Mouse (Mus musculus): ENCODE data around the gene Ank3.

Ank3 gene

DNA sequence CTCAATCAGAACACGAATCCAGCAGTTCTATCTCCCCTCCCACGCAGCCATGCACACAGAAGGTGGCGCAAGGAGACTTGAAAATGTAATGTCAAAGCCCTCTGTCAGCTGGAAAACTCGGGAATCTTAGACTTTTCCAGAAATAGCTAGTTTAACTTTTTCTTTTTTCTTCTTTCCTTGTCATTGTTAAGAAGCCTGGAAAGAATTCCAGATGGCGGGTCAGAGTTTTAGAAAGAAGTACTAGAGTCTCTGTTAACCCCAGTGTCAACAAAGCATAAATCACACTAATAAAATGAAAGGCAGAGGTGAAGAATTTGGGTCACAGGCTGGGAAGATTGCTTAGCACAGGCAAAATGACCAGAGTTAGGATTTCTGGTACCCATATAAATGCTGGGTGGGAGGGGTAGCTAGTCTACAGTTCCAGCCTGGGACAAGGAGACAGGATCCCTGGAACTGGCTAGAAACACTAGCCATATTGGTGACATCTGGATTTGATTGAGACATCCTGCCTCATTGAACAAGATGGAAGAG, 340.2 kb downstream of the Ank3 start:
- TF ChIP-seq CTCF (conservative IDR thresholded peaks at IDR 0.05; ENCODE audit: low read length) = no peak
- no peak for TF ChIP-seq NANOG (IDR thresholded peaks at IDR 0.05; ENCODE audit: borderline replicate concordance, low read length)
- TF ChIP-seq POU5F1 (IDR thresholded peaks at IDR 0.05; ENCODE audit: borderline replicate concordance, low read length) = no peak
- Histone ChIP-seq H3K36me3 (ENCODE audit: insufficient read depth, low read length) (no peaks in the 10 kb centered on the region), H3K4me1 (replicated peaks; ENCODE audit: low read depth, low read length) (no peaks in the 10 kb centered on the region), H3K4me3 (replicated peaks; ENCODE audit: low read length) (no peak overlapping the region), H3K27me3 (ENCODE audit: insufficient read depth, low read length) (no peaks in the 10 kb centered on the region), H3K9me3 (ENCODE audit: low read length) (no peaks in the 10 kb centered on the region)

DNA sequence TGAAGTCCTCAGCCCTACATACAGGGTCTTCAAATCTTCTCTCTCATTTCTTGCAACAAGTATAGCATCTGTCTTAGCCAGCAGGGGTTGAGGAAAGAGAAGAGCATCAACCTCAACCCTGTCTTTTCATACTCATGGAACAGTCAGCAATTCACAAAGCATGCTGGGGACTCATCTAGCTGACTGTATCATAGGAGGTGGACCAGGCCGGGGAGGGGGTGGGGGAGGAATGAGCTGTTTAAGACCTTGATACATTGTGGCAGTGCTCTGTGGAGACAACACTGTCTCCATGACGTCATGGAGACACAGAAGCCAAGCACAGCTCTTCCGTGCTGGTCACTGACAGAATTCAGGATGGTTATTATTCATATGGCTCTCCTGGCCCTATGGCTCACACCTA, 344.0 kb downstream of the Ank3 start:
- Histone ChIP-seq H3K4me3 (replicated peaks; ENCODE audit: low read length) (no peak overlapping the region), H3K27me3 (ENCODE audit: insufficient read depth, low read length) (no peaks in the 10 kb centered on the region), H3K36me3 (ENCODE audit: insufficient read depth, low read length) (no peaks in the 10 kb centered on the region), H3K9me3 (ENCODE audit: low read length) (no peaks in the 10 kb centered on the region), H3K4me1 (replicated peaks; ENCODE audit: low read depth, low read length) (no peaks in the 10 kb centered on the region)
- TF ChIP-seq NANOG (IDR thresholded peaks at IDR 0.05; ENCODE audit: borderline replicate concordance, low read length) (no peak), CTCF (conservative IDR thresholded peaks at IDR 0.05; ENCODE audit: low read length) (no peak), POU5F1 (IDR thresholded peaks at IDR 0.05; ENCODE audit: borderline replicate concordance, low read length) (no peak)

DNA sequence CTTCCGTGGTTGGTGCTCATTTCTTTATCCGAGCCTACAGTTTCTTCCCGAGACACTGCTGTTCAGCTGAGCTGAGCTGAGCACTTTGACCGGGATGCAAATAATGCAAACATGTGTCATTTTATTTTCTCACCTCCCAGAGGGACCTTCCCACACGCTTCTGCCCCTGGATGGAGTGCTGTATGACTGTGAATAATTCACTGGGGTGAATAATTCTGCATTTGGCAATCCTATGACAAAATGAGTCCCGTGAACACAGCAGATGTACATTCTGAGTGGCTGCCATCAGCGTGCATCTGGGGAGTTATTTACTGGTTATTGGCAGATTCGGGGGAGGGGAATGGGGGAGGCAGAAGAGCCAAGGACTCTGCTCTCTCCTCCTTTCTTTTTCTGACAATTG, 345.6 kb downstream of the Ank3 start:
- Histone ChIP-seq H3K27me3 (ENCODE audit: insufficient read depth, low read length) (no peaks in the 10 kb centered on the region), H3K4me1 (replicated peaks; ENCODE audit: low read depth, low read length) (no peaks in the 10 kb centered on the region), H3K9me3 (ENCODE audit: low read length) (no peaks in the 10 kb centered on the region), H3K4me3 (replicated peaks; ENCODE audit: low read length) (no peak overlapping the region), H3K36me3 (ENCODE audit: insufficient read depth, low read length) (no peaks in the 10 kb centered on the region)
- TF ChIP-seq CTCF (conservative IDR thresholded peaks at IDR 0.05; ENCODE audit: low read length) = no peak
- no peak for TF ChIP-seq NANOG (IDR thresholded peaks at IDR 0.05; ENCODE audit: borderline replicate concordance, low read length)
- TF ChIP-seq POU5F1 (IDR thresholded peaks at IDR 0.05; ENCODE audit: borderline replicate concordance, low read length) = no peak

DNA sequence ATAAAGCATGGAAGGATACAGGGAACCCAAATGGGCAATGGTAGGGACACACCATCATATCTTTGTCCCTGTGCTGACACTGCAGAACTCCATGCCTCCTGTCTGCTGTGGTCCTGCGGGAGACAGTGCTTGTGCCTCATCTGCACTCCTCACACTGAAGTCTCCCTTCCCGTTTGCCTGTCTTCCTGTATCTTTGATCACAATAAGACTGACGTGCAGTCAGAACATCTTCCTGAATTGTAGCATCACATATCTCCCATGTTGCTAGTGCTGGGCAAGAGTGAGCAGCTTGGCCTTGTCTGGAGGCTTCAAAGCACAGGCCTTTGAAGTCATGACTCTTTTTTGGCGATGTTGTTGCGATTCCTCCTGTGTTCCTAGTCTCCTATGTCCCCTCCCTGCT, 346.3 kb downstream of the Ank3 start:
- H3K36me3 ChIP-seq (ENCODE audit: insufficient read depth, low read length) = no peaks in the 10 kb centered on the region
- H3K9me3 ChIP-seq (ENCODE audit: low read length) = no peaks in the 10 kb centered on the region
- H3K4me3 ChIP-seq (replicated peaks; ENCODE audit: low read length) = no peak overlapping the region
- TF ChIP-seq CTCF (conservative IDR thresholded peaks at IDR 0.05; ENCODE audit: low read length) (no peak), POU5F1 (IDR thresholded peaks at IDR 0.05; ENCODE audit: borderline replicate concordance, low read length) (no peak), NANOG (IDR thresholded peaks at IDR 0.05; ENCODE audit: borderline replicate concordance, low read length) (no peak)
- H3K27me3 ChIP-seq (ENCODE audit: insufficient read depth, low read length) = no peaks in the 10 kb centered on the region
- no peaks in the 10 kb centered on the region for H3K4me1 ChIP-seq (replicated peaks; ENCODE audit: low read depth, low read length)

DNA sequence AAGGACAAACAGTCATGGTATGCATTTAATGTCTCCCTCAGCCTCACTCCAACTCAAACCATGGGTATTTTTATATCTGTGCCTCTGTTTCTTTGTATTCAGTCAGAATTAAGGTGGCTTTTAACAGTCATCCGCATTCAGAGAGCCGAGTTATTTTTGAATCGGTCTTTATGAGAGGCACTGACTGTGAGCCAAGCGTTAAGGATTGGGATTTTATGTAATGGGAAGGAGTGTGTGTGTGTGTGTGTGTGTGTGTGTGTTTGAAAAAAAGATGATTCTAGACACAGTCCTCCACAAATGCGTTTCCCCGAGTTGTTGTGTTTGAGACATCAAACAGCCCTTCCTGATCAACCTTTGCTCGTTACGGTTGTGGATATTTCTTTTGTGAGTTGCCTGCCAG, 347.7 kb downstream of the Ank3 start:
- H3K27me3 ChIP-seq (ENCODE audit: insufficient read depth, low read length) = no peaks in the 10 kb centered on the region
- no peaks in the 10 kb centered on the region for H3K36me3 ChIP-seq (ENCODE audit: insufficient read depth, low read length)
- TF ChIP-seq NANOG (IDR thresholded peaks at IDR 0.05; ENCODE audit: borderline replicate concordance, low read length) = no peak
- no peak for TF ChIP-seq CTCF (conservative IDR thresholded peaks at IDR 0.05; ENCODE audit: low read length)
- TF ChIP-seq POU5F1 (IDR thresholded peaks at IDR 0.05; ENCODE audit: borderline replicate concordance, low read length) = no peak

DNA sequence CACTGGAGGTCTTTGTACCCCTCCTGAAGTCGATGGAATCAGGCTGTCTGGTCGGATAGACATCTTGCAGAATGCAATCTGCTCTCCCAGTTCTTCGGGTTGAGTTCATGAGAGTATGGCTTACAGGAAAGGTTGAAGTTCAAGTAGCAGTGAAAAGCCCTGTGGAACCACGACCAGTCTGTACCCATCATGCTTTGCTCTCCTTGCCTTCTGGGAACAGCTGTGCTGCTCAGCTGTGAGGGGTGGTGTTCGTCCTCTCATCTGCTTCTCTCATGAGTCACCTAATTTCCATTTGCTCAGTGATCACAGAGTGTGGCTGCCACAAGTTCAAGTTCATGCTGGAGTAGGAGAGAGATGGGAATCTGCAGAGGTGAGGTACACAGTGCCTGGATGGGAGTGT, 348.2 kb downstream of the Ank3 start:
- H3K9me3 ChIP-seq (ENCODE audit: low read length) = no peaks in the 10 kb centered on the region
- H3K27me3 ChIP-seq (ENCODE audit: insufficient read depth, low read length) = no peaks in the 10 kb centered on the region
- TF ChIP-seq POU5F1 (IDR thresholded peaks at IDR 0.05; ENCODE audit: borderline replicate concordance, low read length) (no peak), NANOG (IDR thresholded peaks at IDR 0.05; ENCODE audit: borderline replicate concordance, low read length) (no peak), CTCF (conservative IDR thresholded peaks at IDR 0.05; ENCODE audit: low read length) (no peak)
- H3K4me3 ChIP-seq (replicated peaks; ENCODE audit: low read length) = no peak overlapping the region
- no peaks in the 10 kb centered on the region for H3K4me1 ChIP-seq (replicated peaks; ENCODE audit: low read depth, low read length)
- H3K36me3 ChIP-seq (ENCODE audit: insufficient read depth, low read length) = no peaks in the 10 kb centered on the region

More for the DNA sequence above, 347.7 kb downstream of the Ank3 start:
- no peaks in the 10 kb centered on the region for H3K4me1 ChIP-seq (replicated peaks; ENCODE audit: low read depth, low read length)
- H3K4me3 ChIP-seq (replicated peaks; ENCODE audit: low read length) = no peak overlapping the region
- no peaks in the 10 kb centered on the region for H3K9me3 ChIP-seq (ENCODE audit: low read length)

DNA sequence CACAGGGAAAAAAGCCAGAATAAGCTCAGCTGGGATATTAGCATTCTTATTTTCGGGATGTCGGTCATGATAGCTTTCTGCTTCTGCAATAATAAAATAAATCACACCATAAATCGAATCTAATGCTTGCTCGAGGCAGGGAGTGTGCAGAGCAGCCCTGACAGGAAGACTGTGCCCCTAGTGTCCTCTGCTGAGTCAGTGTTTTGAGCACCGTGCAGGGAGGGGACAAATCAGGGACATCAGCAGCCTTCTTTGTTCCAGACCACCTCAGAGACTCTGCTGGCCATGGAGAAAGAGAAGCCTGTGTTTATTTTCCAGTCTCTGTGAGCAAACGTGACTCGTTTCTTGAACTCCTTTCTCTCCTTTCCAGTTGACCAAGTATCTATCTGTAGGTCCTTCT, 352.8 kb downstream of the Ank3 start:
- no peaks in the 10 kb centered on the region for H3K36me3 ChIP-seq (ENCODE audit: insufficient read depth, low read length)
- no peaks in the 10 kb centered on the region for H3K4me1 ChIP-seq (replicated peaks; ENCODE audit: low read depth, low read length)
- H3K4me3 ChIP-seq (replicated peaks; ENCODE audit: low read length) = no peak overlapping the region
- no peaks in the 10 kb centered on the region for H3K9me3 ChIP-seq (ENCODE audit: low read length)
- no peaks in the 10 kb centered on the region for H3K27me3 ChIP-seq (ENCODE audit: insufficient read depth, low read length)
- TF ChIP-seq CTCF (conservative IDR thresholded peaks at IDR 0.05; ENCODE audit: low read length) (no peak), POU5F1 (IDR thresholded peaks at IDR 0.05; ENCODE audit: borderline replicate concordance, low read length) (no peak), NANOG (IDR thresholded peaks at IDR 0.05; ENCODE audit: borderline replicate concordance, low read length) (no peak)

DNA sequence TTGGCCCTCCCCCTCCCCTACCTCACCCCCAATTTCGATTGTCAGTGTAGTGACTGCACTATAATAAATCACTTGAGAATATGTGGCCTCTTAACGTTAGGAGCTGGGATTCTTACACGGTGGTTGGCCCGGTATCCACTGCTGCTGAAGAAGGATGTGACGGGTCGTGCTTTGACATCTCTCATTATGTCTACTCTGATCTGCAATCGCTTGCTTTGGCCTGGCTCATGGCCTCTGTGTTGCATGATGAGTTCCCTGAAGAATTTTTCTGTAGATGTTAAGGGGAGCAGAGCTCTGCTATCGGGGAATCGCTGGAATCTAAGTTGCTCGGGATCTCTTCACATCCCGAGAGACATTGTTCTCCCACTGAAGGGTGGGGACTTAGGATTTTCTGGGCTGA, 354.9 kb downstream of the Ank3 start:
- TF ChIP-seq CTCF (conservative IDR thresholded peaks at IDR 0.05; ENCODE audit: low read length) (no peak), NANOG (IDR thresholded peaks at IDR 0.05; ENCODE audit: borderline replicate concordance, low read length) (no peak), POU5F1 (IDR thresholded peaks at IDR 0.05; ENCODE audit: borderline replicate concordance, low read length) (no peak)
- H3K4me3 ChIP-seq (replicated peaks; ENCODE audit: low read length) = no peak overlapping the region
- no peaks in the 10 kb centered on the region for H3K4me1 ChIP-seq (replicated peaks; ENCODE audit: low read depth, low read length)
- H3K27me3 ChIP-seq (ENCODE audit: insufficient read depth, low read length) = no peaks in the 10 kb centered on the region
- H3K9me3 ChIP-seq (ENCODE audit: low read length) = no peaks in the 10 kb centered on the region
- H3K36me3 ChIP-seq (ENCODE audit: insufficient read depth, low read length) = no peaks in the 10 kb centered on the region

DNA sequence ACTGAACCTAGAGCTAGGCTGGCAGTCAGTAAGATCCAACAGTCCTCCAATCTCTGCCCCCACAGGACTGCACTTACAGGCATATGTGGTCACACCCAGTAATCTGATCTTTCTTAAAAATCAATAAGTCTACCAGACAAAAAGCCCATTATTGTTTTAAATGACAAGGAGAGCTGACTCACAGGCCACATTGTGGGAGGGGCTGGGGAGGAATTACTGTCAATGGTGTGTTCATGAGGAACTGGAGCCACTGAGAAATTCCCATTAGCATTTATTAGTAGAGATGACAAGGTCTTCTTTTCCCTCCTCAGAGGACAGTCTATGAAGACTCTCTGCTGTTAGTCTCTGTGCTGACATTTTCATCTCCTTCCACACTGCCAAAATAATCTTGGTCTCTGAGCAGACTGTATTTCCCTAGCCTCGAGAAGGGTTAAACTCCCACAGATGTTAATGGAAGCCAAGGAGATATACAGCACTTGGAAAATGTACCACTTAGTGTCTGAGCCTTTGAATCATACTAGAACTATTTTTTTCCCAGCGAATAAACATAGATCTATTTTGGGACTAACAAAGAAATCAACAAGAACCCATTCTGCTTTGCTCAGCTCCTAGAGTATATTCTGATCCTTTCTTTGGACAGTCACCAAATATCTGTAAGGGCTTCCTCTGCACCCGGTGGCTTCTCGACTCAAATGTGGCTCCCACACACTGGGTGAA, 358.5 kb downstream of the Ank3 start:
- Histone ChIP-seq H3K9me3 (ENCODE audit: low read length) (no peaks in the 10 kb centered on the region), H3K27me3 (ENCODE audit: insufficient read depth, low read length) (no peaks in the 10 kb centered on the region), H3K4me1 (replicated peaks; ENCODE audit: low read depth, low read length) (no peaks in the 10 kb centered on the region), H3K4me3 (replicated peaks; ENCODE audit: low read length) (no peak overlapping the region), H3K36me3 (ENCODE audit: insufficient read depth, low read length) (no peaks in the 10 kb centered on the region)
- TF ChIP-seq CTCF (conservative IDR thresholded peaks at IDR 0.05; ENCODE audit: low read length) (no peak), NANOG (IDR thresholded peaks at IDR 0.05; ENCODE audit: borderline replicate concordance, low read length) (no peak), POU5F1 (IDR thresholded peaks at IDR 0.05; ENCODE audit: borderline replicate concordance, low read length) (no peak)

All from E14TG2a.4 (cell line).